Mouse (Mus musculus): Measurements from ENCODE around the gene Tsc22d3.

- TF ChIP-seq EP300 (optimal IDR thresholded peaks at IDR 0.05) (no peak), CTCF (IDR thresholded peaks at IDR 0.05; ENCODE audit: low read depth) (no peak)
Measured at GRCm38 (mm10) chrX:140531356-140531755, 69.1 kb downstream of the Tsc22d3 start.

Data from stomach, postnatal 0 days (tissue).